Mouse (Mus musculus) granulocyte monocyte progenitor cell, adult 5-6 weeks (primary cell): Measurements from ENCODE around the gene Kyat1. TPM values are rescaled to one million over a fixed set of nuclear protein-coding genes. Genes with fewer than 3 reads are reported as not detected.
"Not testable (repeated sequence)": the region's sequence is repeated elsewhere in the genome, so short reads cannot be mapped to it uniquely, and the experiment has no call there.

Experiments
- ATAC-seq: replicated peaks from 2 replicates; pipeline ENCODE4 v1.8.0; 2016; ENCODE audit warnings: mild to moderate bottlenecking, moderate TSS enrichment, inconsistent platforms; ENCODE audit not compliant: poor library complexity, severe bottlenecking
- total RNA-seq, 2 experiments: library from RNA; stranded (forward) in 1 of 2; stranded (reverse) in 1 of 2; fragments of 200-712, 200-1000 nt in 1 of 2; fragments of >200 nt in 1 of 2; fragmentation: Nextera tagmentation in 1 of 2; gene quantifications; 2 replicates each; pipeline ENCODE4 v1.2.3; 2014 to 2017

The Kyat1 gene
- total RNA-seq, 2 experiments from 2014 or later, result 8.5 to 12.8 TPM

- no peak for ATAC-seq
Observed at GRCm38 (mm10) chr2:30215493-30215892, 9.8 kb upstream of the Kyat1 start.

DNA sequence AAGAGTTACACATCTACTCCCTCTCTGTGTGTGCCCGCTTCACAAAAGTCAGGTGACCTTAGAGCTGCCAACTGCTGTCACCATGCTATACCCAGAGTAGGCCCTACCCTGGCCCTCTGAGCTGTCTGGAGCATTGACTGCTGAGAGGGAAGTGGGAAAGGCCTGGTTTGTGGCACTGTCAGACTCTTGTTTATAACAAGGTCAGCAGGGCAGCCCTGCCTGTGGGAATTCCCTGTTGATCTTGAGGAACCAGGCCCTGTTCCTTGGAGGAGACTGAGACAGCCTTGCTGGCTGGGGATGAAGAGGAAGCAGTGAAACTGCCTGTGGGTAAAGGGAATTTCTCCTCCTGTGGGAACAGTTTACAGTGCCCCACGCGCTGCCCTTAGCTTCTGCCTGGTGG is 9.1 kb upstream of the Kyat1 start:
- no peak for ATAC-seq

- ATAC-seq, result no peak
Observed at GRCm38 (mm10) chr2:30212951-30213350, 7.3 kb upstream of the Kyat1 start.

DNA sequence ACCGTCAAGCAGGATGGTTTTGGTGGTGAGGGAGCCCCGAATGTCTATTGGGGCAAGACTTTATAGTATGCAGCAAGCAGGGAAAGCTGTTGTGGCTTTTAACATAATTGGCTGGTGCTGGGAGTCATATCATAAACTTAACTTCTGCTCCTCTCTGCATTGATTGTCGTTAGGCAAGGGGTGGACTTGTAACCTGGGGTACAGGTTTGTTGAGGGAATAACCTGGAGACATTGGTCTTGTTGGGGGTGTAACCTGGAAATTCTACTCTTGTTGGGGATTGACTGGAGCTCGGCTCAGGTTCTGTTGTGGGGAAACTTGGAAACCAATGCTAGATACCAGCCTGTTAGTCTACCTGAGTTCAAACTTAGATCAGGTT is 6.5 kb upstream of the Kyat1 start:
- no peak for ATAC-seq

- ATAC-seq, result no peak
Observed at GRCm38 (mm10) chr2:30211408-30212168, 5.9 kb upstream of the Kyat1 start.

DNA sequence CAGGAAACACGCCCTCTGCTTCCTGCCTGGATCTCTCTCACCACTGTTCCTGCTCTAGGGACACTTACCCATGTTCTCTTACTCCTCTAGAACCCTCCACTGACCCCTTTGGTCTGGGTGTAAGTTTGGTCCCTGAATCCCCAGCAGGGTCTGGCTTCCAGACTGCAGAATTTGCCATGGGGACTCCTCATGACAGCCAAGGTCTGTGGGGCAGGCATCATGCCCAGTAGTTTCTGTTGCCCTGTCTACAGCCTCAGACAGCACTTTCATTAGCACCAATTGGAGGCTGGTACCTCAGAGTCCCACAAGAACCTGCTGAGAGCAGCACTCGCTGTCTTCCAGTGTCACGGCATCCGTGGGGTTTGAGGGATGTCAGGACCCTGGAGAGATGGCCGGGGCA is 2.2 kb upstream of the Kyat1 start:
- no peak for ATAC-seq

GRCm38 (mm10) chr2:30207401-30207800 is 1.8 kb upstream of the Kyat1 start:
- ATAC-seq, result no peak

- no peak for ATAC-seq
Observed at GRCm38 (mm10) chr2:30205255-30205628, 405 bp downstream of the Kyat1 start.

GRCm38 (mm10) chr2:30203439-30203838 is 2.2 kb downstream of the Kyat1 start:
- ATAC-seq, result peak; percentile 26; the same call in 1 of the 2 replicates

- no peak for ATAC-seq
Observed at GRCm38 (mm10) chr2:30200388-30200925, 5.2 kb downstream of the Kyat1 start.

DNA sequence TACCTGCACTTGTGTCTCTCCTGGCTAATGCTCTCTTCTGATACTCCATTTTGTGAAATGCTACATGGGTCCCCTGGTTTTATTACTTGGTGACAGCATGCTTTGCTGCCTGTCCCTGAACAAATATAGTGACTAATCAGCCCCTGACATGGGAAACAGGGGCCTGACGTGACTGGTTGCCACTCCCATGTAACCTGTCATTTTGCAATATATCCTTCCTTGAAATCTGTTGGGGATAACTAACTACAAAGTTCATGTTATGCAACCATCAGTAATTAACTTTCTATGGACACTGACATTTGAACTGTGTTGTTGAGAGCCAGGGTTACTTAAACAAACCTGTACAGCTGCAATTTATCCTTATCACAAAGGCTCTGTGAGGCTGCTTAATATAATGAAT is 5.7 kb downstream of the Kyat1 start:
- ATAC-seq, result peak; percentile 72

- ATAC-seq, result no peak
Observed at GRCm38 (mm10) chr2:30198021-30198420, 7.6 kb downstream of the Kyat1 start.

GRCm38 (mm10) chr2:30194656-30195055 is 11.0 kb downstream of the Kyat1 start:
- ATAC-seq, result no peak

- no peak for ATAC-seq
Observed at GRCm38 (mm10) chr2:30191790-30192580, 13.7 kb downstream of the Kyat1 start.

GRCm38 (mm10) chr2:30185681-30186080 is 20.0 kb downstream of the Kyat1 start:
- ATAC-seq, result no peak

DNA sequence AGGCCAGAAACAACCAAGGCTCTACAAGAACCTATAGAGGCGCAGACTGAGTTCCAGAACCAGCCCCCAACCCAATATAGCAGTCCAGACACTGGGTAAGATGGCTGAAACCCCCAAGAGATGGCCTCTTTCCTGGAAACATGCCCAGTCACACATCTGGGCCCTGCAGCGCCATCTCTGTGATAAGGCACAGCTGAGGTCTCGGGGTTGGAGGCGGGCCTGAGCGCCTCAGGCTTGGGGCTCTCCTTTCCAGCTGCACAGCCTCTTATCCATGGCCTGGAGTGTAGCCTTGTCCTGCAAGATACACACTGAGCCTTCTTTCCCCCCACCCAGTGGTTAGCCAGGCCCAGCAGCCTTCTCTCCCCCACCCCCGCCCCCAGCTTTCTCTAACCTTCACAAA is 20.4 kb downstream of the Kyat1 start:
- ATAC-seq, result no peak

- no peak for ATAC-seq
Observed at GRCm38 (mm10) chr2:30183721-30184120, 21.9 kb downstream of the Kyat1 start.

DNA sequence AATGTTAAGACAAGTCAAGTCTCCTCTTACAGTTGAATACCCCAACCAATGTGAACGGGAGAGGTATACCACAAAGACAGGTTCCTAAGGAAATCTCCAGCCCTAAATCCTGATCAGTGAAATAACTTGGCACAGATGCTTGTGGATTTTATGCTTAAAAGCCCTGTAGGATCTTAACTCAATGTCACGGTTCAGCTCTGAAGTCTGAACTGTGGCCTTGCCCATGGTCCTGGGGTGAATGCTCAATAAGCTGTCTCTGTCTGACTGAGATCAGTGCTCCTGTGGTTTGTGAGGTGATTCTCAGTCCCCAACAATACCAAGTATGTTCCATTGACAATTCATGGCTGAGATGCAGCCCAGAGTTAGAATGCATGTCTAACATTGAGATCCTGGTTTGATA is 23.2 kb downstream of the Kyat1 start:
- no peak for ATAC-seq

GRCm38 (mm10) chr2:30178711-30179110 is 26.9 kb downstream of the Kyat1 start:
- not testable (repeated sequence) for ATAC-seq

DNA sequence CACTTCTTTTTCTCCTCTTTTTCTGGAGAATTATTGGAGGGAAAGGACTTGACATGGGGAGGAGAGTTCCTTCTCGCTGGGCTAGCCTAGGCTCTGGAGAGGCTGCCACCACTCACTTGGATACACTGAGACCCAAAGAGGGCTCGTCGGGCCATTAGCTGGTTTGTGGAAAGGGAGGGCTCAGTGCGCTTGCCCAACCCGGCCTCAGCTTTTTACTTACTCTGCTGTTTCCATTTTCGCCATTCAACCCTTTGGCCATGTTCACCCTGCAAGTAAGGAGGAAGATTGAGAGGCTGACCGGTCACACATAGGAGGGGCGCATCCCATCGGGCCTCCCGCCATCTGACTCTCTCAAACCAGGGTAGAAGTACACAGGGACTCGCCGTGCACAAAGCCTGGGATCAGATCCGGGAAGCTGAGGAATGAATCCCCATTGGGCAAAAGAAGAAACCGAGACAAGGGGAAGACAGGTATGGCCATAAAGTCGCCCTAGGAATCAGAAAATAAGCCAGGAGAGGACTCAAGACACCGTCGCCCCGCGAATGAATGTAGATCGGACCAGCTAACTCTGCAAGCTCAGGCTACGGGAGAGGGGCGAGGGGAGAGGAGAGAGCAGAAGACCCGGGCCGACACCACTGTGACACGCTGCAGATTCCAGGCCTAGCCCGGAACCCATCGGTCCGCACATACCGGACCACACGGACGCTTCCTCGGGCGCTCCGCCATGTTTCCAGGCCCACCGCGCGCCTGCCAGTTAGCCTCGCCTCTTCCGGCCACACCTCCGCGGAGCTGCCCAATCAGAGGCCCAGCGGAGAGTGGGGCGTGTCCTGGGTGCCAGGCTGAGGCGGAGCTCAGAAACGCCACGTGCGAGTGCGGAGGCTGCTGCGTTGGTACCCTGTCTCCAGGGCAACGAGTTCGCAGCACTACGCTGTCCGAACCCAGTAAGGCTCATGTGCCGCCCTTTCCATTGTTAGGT is 27.7 kb downstream of the Kyat1 start, which contains the start of gene Spout1:
TSS of gene Spout1 (minus strand) at position 760 of the 976 bp plus-strand sequence.
- ATAC-seq, result peak; percentile 98
